Mouse (Mus musculus): ENCODE data around the gene Psmb3.
"Not testable (repeated sequence)": the region's sequence is repeated elsewhere in the genome, so short reads cannot be mapped to it uniquely, and the experiment has no call there.

Gene Psmb3

GRCm38 (mm10) chr11:97714784-97715760, 11.9 kb downstream of the Psmb3 start:
- CTCF ChIA-PET = interaction anchor here (0.6 kb wide), 1 partner anchor 23 kb away, joined by 5 read pairs; no protein-coding TSS in a partner anchor

GRCm38 (mm10) chr11:97716021-97716420, 12.8 kb downstream of the Psmb3 start:
- CTCF ChIA-PET = no interaction called here

- CTCF ChIA-PET = interaction anchor here (0.8 kb wide), 1 partner anchor 9 kb away, joined by 3 read pairs; no protein-coding TSS in a partner anchor
These were observed 14.4 kb downstream of the Psmb3 start for GRCm38 (mm10) chr11:97717369-97718280.

- CTCF ChIA-PET = no interaction called here
These were observed 15.2 kb downstream of the Psmb3 start for GRCm38 (mm10) chr11:97718281-97718860.

- CTCF ChIA-PET = no interaction called here
These were observed 15.8 kb downstream of the Psmb3 start for GRCm38 (mm10) chr11:97719041-97719440.

GRCm38 (mm10) chr11:97721338-97721737, 18.1 kb downstream of the Psmb3 start:
- CTCF ChIA-PET = no interaction called here

- CTCF ChIA-PET = no interaction called here
These were observed 20.5 kb downstream of the Psmb3 start for GRCm38 (mm10) chr11:97723709-97724108.

- CTCF ChIA-PET = no interaction called here
These were observed 25.1 kb downstream of the Psmb3 start for GRCm38 (mm10) chr11:97728311-97728710.

GRCm38 (mm10) chr11:97728730-97729129, 25.5 kb downstream of the Psmb3 start:
- CTCF ChIA-PET = no interaction called here

GRCm38 (mm10) chr11:97733689-97734088, 30.5 kb downstream of the Psmb3 start:
- CTCF ChIA-PET = interaction anchor here (0.7 kb wide), 1 partner anchor 58 kb away, joined by 4 read pairs; no protein-coding TSS in a partner anchor

GRCm38 (mm10) chr11:97734810-97735209, 31.6 kb downstream of the Psmb3 start:
- CTCF ChIA-PET = not testable (repeated sequence)

- CTCF ChIA-PET = no interaction called here
These were observed 33.4 kb downstream of the Psmb3 start for GRCm38 (mm10) chr11:97736645-97737044.

- CTCF ChIA-PET = interaction anchor here (0.6 kb wide), 1 partner anchor 22 kb away, joined by 5 read pairs; no protein-coding TSS in a partner anchor
These were observed 34.4 kb downstream of the Psmb3 start for GRCm38 (mm10) chr11:97737600-97737999.

GRCm38 (mm10) chr11:97738703-97739102, 35.5 kb downstream of the Psmb3 start:
- CTCF ChIA-PET = no interaction called here

- CTCF ChIA-PET = no interaction called here
These were observed 36.0 kb downstream of the Psmb3 start for GRCm38 (mm10) chr11:97739155-97739554.

GRCm38 (mm10) chr11:97740190-97740589, 37.0 kb downstream of the Psmb3 start:
- CTCF ChIA-PET = no interaction called here

GRCm38 (mm10) chr11:97742157-97742556, 39.0 kb downstream of the Psmb3 start:
- CTCF ChIA-PET = interaction anchor here (0.6 kb wide), 1 partner anchor 939 kb away, joined by 3 read pairs; no protein-coding TSS in a partner anchor

- CTCF ChIA-PET = no interaction called here
These were observed 39.4 kb downstream of the Psmb3 start for GRCm38 (mm10) chr11:97742591-97742990.

GRCm38 (mm10) chr11:97743423-97743822, 40.2 kb downstream of the Psmb3 start:
- CTCF ChIA-PET = no interaction called here

GRCm38 (mm10) chr11:97744063-97744717, 41.0 kb downstream of the Psmb3 start, which contains the start of gene Pip4k2b:
Gene Pip4k2b, minus strand, starts transcription at chr11:97744704.
- CTCF ChIA-PET = interaction anchor here (0.6 kb wide), 1 partner anchor 396 kb away, joined by 3 read pairs; no protein-coding TSS in a partner anchor

- CTCF ChIA-PET = no interaction called here
These were observed 41.6 kb downstream of the Psmb3 start for GRCm38 (mm10) chr11:97744718-97745330.

Data from spleen, embryonic (tissue).